In genomic region chr2:55436261-55437006, GRCm38 (mm10) we compare ENCODE assay signal across 8 mouse cellular contexts. TPM values are rescaled to one million over a fixed set of nuclear protein-coding genes. Genes with fewer than 3 reads are reported as not detected.
DNase-seq lines count a peak whose midpoint lies in the region; ATAC-seq and TF ChIP-seq lines count a peak whose summit lies in the region.

No protein-coding gene starts in this region.

- no peaks in the 10 kb centered on the region for H3K9me3 ChIP-seq in heart, embryonic 15.5 days (replicated peaks)

- peak overlapping the region; percentile 92 for H3K4me3 ChIP-seq in cortical plate, adult 2 months (ENCODE audit: insufficient read depth, low read length)
- H3K4me3 ChIP-seq in heart, embryonic 15.5 days, result peak overlapping the region; percentile 61

- peak overlapping the region; percentile 58 for H3K9ac ChIP-seq in heart, embryonic 15.5 days

- no peaks in the 10 kb centered on the region for H3K36me3 ChIP-seq in heart, embryonic 15.5 days

- H3K27ac ChIP-seq in cortical plate, adult 2 months (ENCODE audit: insufficient read depth, low read length), result peak overlapping the region; percentile 28; the same call in 1 of the 2 replicates
- peak overlapping the region; percentile 39 for H3K27ac ChIP-seq in heart, embryonic 15.5 days

- under 1% methylated on average over 21 of the region's 21 CpGs for WGBS in heart, embryonic 15.5 days

- peaks cover 19% of the 10 kb centered on the region; the same call in 1 of the 2 replicates for H3K27me3 ChIP-seq in heart, embryonic 15.5 days

- peak; percentile 4 to 10 for DNase-seq in kidney, postnatal 4 days
- DNase-seq in kidney, adult 8-10 months, result no peak
- DNase-seq in left cerebral cortex, adult 8-10 months (ENCODE audit: low spot score in 2 of 2), result peak; percentile 24 to 33
- DNase-seq in neural tube, embryonic 10.5 days (ENCODE audit: extremely low spot score, low spot score), result peak; percentile 52

- TF ChIP-seq POLR2A in cortical plate, adult 2 months (IDR thresholded peaks at IDR 0.05; ENCODE audit: extremely low read depth, insufficient read depth, low read length), result no peak

- peak overlapping the region; percentile 86 for H3K4me2 ChIP-seq in heart, embryonic 15.5 days

- no peak for TF ChIP-seq CTCF in cortical plate, adult 2 months (IDR thresholded peaks at IDR 0.05; ENCODE audit: extremely low read depth, insufficient read depth, low read length)

- no peaks in the 10 kb centered on the region for H3K4me1 ChIP-seq in cortical plate, adult 2 months (ENCODE audit: control insufficient read depth, insufficient read depth, low read length)
- H3K4me1 ChIP-seq in heart, embryonic 15.5 days (replicated peaks), result peaks cover 26% of the 10 kb centered on the region

- ATAC-seq in heart, embryonic 15.5 days (replicated peaks; ENCODE audit: insufficient number of reproducible peaks, insufficient read depth, low FRiP score, low read depth), result peak; percentile 61
- ATAC-seq in megakaryocyte-erythroid progenitor cell, adult 5-6 weeks (replicated peaks; ENCODE audit: low FRiP score, low TSS enrichment, poor library complexity, severe bottlenecking), result no peak
- ATAC-seq in granulocyte monocyte progenitor cell, adult 5-6 weeks (replicated peaks; ENCODE audit: poor library complexity, severe bottlenecking), result no peak

RNA-seq across cellular contexts. Expression of gene Kcnj3, which starts 0.7 kb away (rescaled TPM):
- 52.1 and 58.2 TPM in 2 replicates for polyA plus RNA-seq in cortical plate, adult 2 months (2012; rRNA removed)
- 5.6 and 5.8 TPM in 2 replicates for polyA plus RNA-seq in heart, embryonic 15.5 days (2015; fragmentation: Nextera tagmentation; extraction: Ambion mirVana)
- total RNA-seq in left cerebral cortex, adult 8-10 months (2022), result 100 to 1,000 TPM in 2 of 4 experiments, 10 to 100 TPM in 2; 89.0 to 123 (median 102) TPM
- not detected in 2 replicates for total RNA-seq in megakaryocyte-erythroid progenitor cell, adult 5-6 weeks (2014; fragmentation: Nextera tagmentation)
- total RNA-seq in megakaryocyte-erythroid progenitor cell, adult 5-6 weeks (2017), result not detected in 2 replicates
- not detected in 2 replicates for total RNA-seq in granulocyte monocyte progenitor cell, adult 5-6 weeks (2014; fragmentation: Nextera tagmentation)
- total RNA-seq in granulocyte monocyte progenitor cell, adult 5-6 weeks (2017), result not detected in 2 replicates

Comparison
In these comparisons a context has a peak if more than half of its experiments do, and no peak if none do; other contexts are left out.
1. DNase-seq: peak in kidney, postnatal 4 days (2 of 2), left cerebral cortex, adult 8-10 months (2 of 2) and neural tube, embryonic 10.5 days (single experiment); none in kidney, adult 8-10 months (0 of 2).
2. RNA of gene Kcnj3, which starts 0.7 kb away (total RNA-seq): 89.0 to 123 TPM in left cerebral cortex, adult 8-10 months; not detected in megakaryocyte-erythroid progenitor cell, adult 5-6 weeks and not detected in granulocyte monocyte progenitor cell, adult 5-6 weeks; every median in the first group is over 10 times any median in the second.